Mouse (Mus musculus) neural tube, embryonic 12.5 days (tissue): ENCODE measurements at regions not wholly inside any gene's neighbourhood (a gene's known extent, or its start where the extent isn't known, plus 50 kb on each side); places are given as distances from the start of the nearest gene placed in this dataset.

Source experiments
- ATAC-seq: fragments of 200-750 bp; cut with Nextera tagmentation; 2 replicates; pipeline ENCODE4 v1.8.0; 2017; ENCODE audit warnings: low read depth, mild to moderate bottlenecking, moderate TSS enrichment, moderate library complexity; ENCODE audit not compliant: low FRiP score
- H3K27ac ChIP-seq: fragments of 300-500 bp; sonication (generic); 2 replicates; pipeline ENCODE4 v1.5.1; 2016
- H3K27me3 ChIP-seq: fragments of 300-500 bp; sonication (generic); replicated peaks from 2 replicates; pipeline ENCODE4 v1.6.1; 2016; ENCODE audit warnings: mild to moderate bottlenecking
- H3K36me3 ChIP-seq: fragments of 300-500 bp; sonication (generic); 2 replicates; pipeline ENCODE4 v1.6.1; 2016; ENCODE audit warnings: mild to moderate bottlenecking
- H3K4me1 ChIP-seq: fragments of 300-500 bp; sonication (generic); 2 replicates; pipeline ENCODE4 v1.6.1; 2016
- H3K4me2 ChIP-seq: fragments of 300-500 bp; sonication (generic); replicated peaks from 2 replicates; pipeline ENCODE4 v1.6.1; 2016; ENCODE audit warnings: mild to moderate bottlenecking
- H3K4me3 ChIP-seq: fragments of 300-500 bp; sonication (generic); 2 replicates; pipeline ENCODE4 v1.5.1; 2016
- H3K9ac ChIP-seq: fragments of 300-500 bp; sonication (generic); 2 replicates; pipeline ENCODE4 v1.6.1; 2016; ENCODE audit warnings: mild to moderate bottlenecking
- H3K9me3 ChIP-seq: fragments of 300-500 bp; sonication (generic); 2 replicates; pipeline ENCODE4 v1.6.1; 2016; ENCODE audit warnings: mild to moderate bottlenecking
- WGBS: fragments of 180-500 bp; shearing (Covaris S2); methylation state at CpG from one replicate; pipeline ENCODE4 v1.1.7; 2016; 5-methylcytosine and 5-hydroxymethylcytosine counted together

DNA sequence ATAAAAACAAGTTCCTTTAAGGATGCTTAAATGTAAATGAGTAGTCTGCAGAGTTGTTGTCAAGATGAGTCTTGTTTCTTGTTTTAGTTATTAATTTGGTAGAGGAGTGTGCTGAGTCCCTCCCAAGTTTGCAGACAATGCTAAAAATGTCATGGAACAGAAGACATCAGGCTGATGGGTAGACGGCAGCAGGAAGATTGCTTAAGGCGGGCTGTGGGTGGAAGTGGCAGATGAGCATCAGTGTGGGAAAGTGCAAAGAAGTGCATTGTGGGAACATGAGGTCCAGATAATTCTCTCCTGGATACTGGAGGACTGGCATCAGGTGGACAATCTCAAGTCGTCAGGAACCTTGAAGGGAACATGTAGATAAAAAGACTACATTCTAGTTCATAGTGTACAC is 323.2 kb downstream of the Rnf144a start:
- no peak overlapping the region for H3K4me3 ChIP-seq
- H3K36me3 ChIP-seq = no peaks in the 10 kb centered on the region
- no peak overlapping the region for H3K9ac ChIP-seq
- H3K4me1 ChIP-seq = no peaks in the 10 kb centered on the region
- 93% methylated on average over 3 of the region's 3 CpGs for WGBS
- no peak overlapping the region for H3K4me2 ChIP-seq
- no peaks in the 10 kb centered on the region for H3K27me3 ChIP-seq
- H3K27ac ChIP-seq = no peak overlapping the region
- ATAC-seq = no peak
- H3K9me3 ChIP-seq = no peaks in the 10 kb centered on the region

DNA sequence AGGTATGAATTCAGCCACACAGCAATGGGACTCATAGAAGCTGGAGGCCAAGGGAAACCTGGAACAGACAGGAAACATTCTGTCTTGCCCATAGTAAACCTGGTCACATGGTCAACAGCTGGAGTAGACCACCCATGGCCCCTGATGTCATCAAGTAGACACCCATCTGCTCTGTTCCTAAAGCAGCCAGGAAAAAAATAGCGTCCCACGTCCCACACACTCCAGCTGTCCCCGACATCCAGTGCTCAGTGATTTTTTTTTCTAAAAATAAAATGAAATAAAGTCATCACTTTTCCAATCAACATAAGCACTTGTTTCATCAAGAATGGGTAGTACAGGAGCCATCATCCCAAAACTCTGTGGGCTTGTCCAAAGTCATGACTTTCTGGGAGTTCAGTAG is 326.7 kb downstream of the Rnf144a start:
- Histone ChIP-seq H3K9me3 (no peaks in the 10 kb centered on the region), H3K36me3 (no peaks in the 10 kb centered on the region), H3K4me2 (no peak overlapping the region), H3K9ac (no peak overlapping the region), H3K4me1 (no peaks in the 10 kb centered on the region), H3K27ac (no peak overlapping the region), H3K27me3 (no peaks in the 10 kb centered on the region), H3K4me3 (no peak overlapping the region)
- ATAC-seq = no peak
- WGBS = 94% methylated on average over 3 of the region's 3 CpGs

DNA sequence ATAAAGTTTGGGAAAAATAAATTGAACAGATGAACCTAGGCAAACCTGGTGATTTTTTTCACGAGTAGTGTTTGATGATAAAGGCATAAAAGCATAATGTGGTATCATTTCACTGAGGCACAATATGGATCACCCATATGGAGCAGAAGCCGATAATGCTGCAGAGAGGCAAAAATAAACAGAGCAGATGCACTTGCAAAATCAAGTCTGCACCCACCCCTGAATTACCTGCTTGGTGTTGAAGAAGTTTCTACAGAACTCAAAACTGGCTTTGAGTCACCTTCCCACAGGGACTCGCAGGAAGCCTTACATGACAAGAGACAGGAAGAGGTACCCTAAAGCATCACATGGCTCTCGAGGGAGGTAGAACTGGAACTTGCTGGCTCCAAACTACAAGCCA is 328.1 kb downstream of the Rnf144a start:
- 89% methylated on average over 4 of the region's 4 CpGs for WGBS
- Histone ChIP-seq H3K4me2 (no peak overlapping the region), H3K9me3 (no peaks in the 10 kb centered on the region), H3K27me3 (no peaks in the 10 kb centered on the region), H3K36me3 (no peaks in the 10 kb centered on the region), H3K27ac (no peak overlapping the region), H3K4me1 (no peaks in the 10 kb centered on the region), H3K9ac (no peak overlapping the region), H3K4me3 (no peak overlapping the region)
- no peak for ATAC-seq

DNA sequence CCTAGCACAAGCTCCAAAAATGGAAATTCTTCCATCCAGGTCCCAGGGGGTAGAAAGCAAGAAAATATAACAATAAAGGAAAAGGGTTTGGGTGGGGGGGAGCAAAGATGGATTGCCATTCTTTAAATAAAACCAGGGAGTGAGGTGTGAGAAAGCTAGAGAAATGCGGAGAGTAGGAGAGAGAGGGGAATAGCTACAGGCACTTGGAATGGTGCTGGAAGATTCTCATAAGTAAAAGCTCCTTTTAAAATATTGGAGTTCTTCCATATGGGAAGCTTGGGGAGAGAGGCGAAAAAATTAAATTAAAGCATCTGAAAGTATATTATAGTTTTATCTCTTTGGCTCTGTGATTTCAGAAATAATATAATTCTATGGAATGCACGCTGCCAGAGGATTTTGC is 328.6 kb downstream of the Rnf144a start:
- no peaks in the 10 kb centered on the region for H3K36me3 ChIP-seq
- 87% methylated on average over 3 of the region's 3 CpGs for WGBS
- no peak for ATAC-seq
- H3K27me3 ChIP-seq = no peaks in the 10 kb centered on the region
- no peak overlapping the region for H3K4me3 ChIP-seq
- H3K4me1 ChIP-seq = no peaks in the 10 kb centered on the region
- no peaks in the 10 kb centered on the region for H3K9me3 ChIP-seq
- no peak overlapping the region for H3K27ac ChIP-seq
- no peak overlapping the region for H3K9ac ChIP-seq
- no peak overlapping the region for H3K4me2 ChIP-seq

DNA sequence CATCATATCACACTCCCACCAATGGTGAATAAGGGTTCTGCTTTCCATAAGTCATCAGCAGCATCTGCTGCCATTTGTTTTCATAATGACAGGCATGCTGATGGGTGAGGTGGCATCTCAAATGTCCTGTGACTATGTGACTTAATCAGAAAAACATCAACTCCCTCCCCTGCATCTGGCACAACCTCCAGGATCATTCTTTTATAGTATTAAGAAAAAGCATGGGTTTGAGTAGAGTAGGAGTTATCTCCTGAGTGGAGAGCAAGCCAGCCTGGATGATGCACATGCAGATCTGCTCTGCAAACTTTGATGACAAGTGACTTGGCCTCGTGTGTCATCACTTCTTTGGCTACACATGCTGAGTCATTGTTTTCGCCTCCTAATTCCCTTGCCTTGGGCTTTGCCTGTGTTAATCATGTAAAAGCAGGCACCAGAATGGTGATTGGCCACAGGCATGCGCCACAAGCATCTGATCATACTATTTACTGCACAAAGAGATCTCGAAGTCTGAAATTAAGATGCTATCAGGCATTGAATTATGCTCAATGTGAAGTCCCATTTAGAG is 335.9 kb downstream of the Rnf144a start:
- Histone ChIP-seq H3K36me3 (no peaks in the 10 kb centered on the region), H3K4me2 (no peak overlapping the region), H3K4me1 (no peaks in the 10 kb centered on the region), H3K9me3 (no peaks in the 10 kb centered on the region), H3K4me3 (no peak overlapping the region), H3K27me3 (no peaks in the 10 kb centered on the region), H3K9ac (no peak overlapping the region), H3K27ac (no peak overlapping the region)
- ATAC-seq = no peak
- WGBS = 71% methylated on average over 4 of the region's 4 CpGs

DNA sequence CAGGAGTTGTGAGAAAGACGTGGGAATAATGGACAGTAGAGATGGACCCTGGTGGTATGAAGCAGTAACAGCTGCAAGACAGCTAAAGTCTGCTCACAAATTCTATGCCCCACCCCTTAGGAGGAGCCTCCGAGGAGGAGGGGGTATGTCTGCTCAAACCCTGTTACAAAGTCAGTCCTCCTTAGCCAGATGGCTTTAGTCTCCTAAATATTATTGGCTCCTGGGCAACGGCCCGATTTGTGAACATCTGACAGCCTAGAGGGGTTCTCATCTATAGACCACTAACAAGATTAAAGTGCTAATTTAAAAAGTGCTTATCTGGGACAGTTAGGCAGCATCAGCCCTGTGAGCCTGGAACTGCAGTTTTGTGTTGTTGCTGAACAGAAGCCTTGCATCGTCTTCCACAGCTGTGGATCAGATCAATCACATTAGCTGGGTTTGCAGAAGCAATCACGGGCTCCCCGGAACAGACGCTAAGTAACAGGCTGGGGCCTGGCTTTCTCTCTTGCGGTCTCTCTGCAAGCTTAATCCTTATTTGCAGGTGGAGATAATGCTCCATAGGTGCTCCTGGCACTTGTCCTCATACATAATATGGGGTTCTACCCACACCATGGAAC is 339.3 kb downstream of the Rnf144a start:
- no peaks in the 10 kb centered on the region for H3K36me3 ChIP-seq
- 45% methylated on average over 9 of the region's 9 CpGs for WGBS
- ATAC-seq = no peak
- H3K4me3 ChIP-seq = no peak overlapping the region
- H3K4me2 ChIP-seq = no peak overlapping the region
- H3K9ac ChIP-seq = no peak overlapping the region
- no peaks in the 10 kb centered on the region for H3K4me1 ChIP-seq
- H3K27ac ChIP-seq = no peak overlapping the region
- H3K9me3 ChIP-seq = no peaks in the 10 kb centered on the region
- H3K27me3 ChIP-seq = no peaks in the 10 kb centered on the region; the same call in 1 of the 2 replicates

DNA sequence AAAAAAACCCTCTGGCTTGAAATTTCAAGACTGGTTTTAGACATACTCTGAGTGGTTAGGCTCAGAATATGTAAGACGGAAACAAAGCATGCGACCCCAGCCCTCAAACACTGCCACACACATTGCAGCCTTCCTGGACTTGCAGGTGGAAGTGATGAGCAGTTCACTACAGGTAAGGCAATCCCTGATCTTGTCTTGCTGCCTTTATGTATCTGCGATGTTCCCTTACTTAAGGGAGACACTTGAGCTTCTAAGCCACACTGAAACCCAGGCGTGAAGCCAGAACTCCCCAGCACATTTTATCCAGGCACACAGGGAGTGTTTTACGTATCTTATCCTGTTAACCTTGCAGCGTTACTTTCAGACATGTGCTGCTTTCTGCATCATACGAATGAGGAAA is 342.9 kb downstream of the Rnf144a start:
- Histone ChIP-seq H3K4me2 (no peak overlapping the region), H3K27ac (no peak overlapping the region), H3K4me3 (no peak overlapping the region), H3K27me3 (no peaks in the 10 kb centered on the region; the same call in 1 of the 2 replicates), H3K9me3 (no peaks in the 10 kb centered on the region), H3K4me1 (peaks cover 9% of the 10 kb centered on the region; the same call in 1 of the 2 replicates), H3K36me3 (no peaks in the 10 kb centered on the region), H3K9ac (no peak overlapping the region)
- 90% methylated on average over 7 of the region's 7 CpGs for WGBS
- no peak for ATAC-seq

DNA sequence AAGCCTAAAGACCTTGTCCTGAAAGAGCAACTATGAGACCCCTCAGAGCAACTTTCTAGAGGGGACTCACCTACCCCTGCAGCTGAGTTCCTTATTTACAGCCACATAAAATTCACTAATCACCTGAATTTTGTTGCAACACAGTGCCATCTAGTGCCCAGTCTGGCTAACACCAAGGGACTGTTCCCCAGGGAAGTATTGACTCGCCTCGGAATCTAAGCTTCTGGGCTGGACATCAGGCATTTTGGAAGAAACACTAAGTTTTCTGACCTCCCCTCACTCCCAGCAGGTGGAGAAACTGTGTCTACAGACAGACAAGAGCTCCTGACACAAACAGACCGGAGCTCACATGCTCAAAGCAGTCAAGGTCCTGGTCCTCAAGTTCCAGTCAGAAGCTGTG is 343.4 kb downstream of the Rnf144a start:
- H3K9me3 ChIP-seq = no peaks in the 10 kb centered on the region
- peak; percentile 33; the same call in 1 of the 2 replicates for ATAC-seq
- H3K27me3 ChIP-seq = no peaks in the 10 kb centered on the region; the same call in 1 of the 2 replicates
- no peaks in the 10 kb centered on the region for H3K36me3 ChIP-seq
- H3K4me1 ChIP-seq = peaks cover 9% of the 10 kb centered on the region; the same call in 1 of the 2 replicates
- H3K27ac ChIP-seq = no peak overlapping the region
- H3K4me2 ChIP-seq = no peak overlapping the region
- H3K9ac ChIP-seq = no peak overlapping the region
- WGBS = 10% methylated on average over 3 of the region's 3 CpGs
- no peak overlapping the region for H3K4me3 ChIP-seq

DNA sequence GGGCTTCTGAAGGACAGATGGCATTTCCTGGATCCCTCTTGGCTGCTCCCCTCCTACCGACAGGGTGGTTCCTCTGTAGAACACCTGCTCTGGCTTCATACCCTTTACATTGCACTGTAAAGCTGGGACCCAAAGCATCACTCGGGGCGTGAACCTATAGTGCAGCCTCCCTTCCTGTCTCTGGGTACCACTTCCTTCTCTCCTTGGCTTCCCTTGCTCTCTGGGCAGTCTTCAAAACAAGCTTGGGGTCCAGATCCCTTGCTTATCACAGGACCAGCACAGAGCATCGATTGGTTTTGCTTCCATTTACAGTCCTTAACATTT is 346.4 kb downstream of the Rnf144a start:
- H3K4me3 ChIP-seq = no peak overlapping the region
- no peaks in the 10 kb centered on the region for H3K9me3 ChIP-seq
- no peak overlapping the region for H3K27ac ChIP-seq
- no peak overlapping the region for H3K9ac ChIP-seq
- H3K4me2 ChIP-seq = peak overlapping the region; percentile 56
- H3K27me3 ChIP-seq = no peaks in the 10 kb centered on the region; the same call in 1 of the 2 replicates
- no peaks in the 10 kb centered on the region for H3K36me3 ChIP-seq
- peaks cover 9% of the 10 kb centered on the region; the same call in 1 of the 2 replicates for H3K4me1 ChIP-seq
- WGBS = 37% methylated on average over 4 of the region's 4 CpGs
- no peak for ATAC-seq

DNA sequence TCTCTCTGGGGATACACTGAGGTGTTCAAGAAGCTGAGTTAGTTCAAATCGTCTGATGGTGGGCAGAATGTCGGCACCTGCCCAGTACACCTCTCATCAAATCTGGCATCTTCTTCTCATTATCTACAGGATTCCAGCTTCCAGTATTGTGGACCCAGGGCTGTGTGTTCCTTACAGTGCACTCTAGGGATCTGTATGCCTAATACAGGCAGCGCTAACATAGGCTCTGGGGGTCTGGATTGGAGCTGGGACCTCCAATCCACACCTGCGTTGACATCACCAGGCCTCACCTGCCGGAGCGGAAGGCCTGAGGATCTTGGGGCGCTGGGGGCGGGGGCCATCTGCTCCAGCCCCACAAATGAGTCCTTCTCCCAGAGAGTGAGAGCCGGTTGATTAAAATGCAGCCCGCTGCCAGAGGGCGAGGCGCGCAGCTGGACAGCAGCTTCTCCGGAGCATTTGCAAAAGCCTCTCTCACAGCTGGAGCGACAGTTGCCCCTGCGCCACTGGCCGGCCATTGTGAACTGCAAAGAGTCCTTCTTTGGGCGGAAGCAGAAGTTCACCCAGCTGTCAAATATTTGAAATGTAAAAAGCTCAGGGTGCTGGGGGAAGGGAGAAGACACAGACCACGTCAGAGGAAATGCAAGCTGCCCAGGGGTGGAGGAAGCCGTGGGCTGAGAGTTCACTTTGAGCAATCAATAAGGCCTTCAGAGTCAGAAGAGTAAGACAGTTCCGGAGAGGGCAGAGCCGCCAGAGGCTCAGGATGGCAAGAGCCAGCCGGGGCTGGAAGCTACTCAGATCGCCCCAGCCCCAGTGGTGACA is 347.0 kb downstream of the Rnf144a start:
- H3K4me2 ChIP-seq = peak overlapping the region; percentile 56
- peaks cover 9% of the 10 kb centered on the region; the same call in 1 of the 2 replicates for H3K4me1 ChIP-seq
- 8% methylated on average over 24 of the region's 24 CpGs for WGBS
- H3K27me3 ChIP-seq = no peaks in the 10 kb centered on the region; the same call in 1 of the 2 replicates
- no peak overlapping the region for H3K9ac ChIP-seq
- H3K27ac ChIP-seq = no peak overlapping the region
- no peaks in the 10 kb centered on the region for H3K36me3 ChIP-seq
- 0 out of 2 replicates have a peak overlapping the region, but pooled peaks have one; percentile 3 for H3K4me3 ChIP-seq
- no peak for ATAC-seq
- no peaks in the 10 kb centered on the region for H3K9me3 ChIP-seq

DNA sequence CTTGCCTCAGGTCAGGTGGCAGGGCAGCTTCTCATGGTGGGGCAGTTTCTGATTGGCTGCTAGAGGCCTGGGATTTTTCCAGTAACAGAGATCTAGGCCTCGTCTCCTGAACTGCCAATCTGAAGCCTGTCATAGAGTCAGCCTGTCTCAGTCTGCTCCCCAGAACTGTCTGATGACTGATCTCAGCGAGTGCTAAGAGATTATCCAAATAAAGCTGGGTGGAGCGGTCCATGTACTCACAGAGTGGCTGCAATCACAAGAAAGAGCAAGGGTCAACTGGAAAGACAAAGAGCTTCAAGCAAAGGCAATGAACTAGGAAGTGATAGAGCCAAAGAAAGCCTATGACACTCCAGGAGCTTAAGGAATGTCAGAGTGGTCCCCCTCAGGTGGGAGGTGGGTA is 354.7 kb downstream of the Rnf144a start:
- no peak overlapping the region for H3K4me3 ChIP-seq
- H3K4me1 ChIP-seq = no peaks in the 10 kb centered on the region
- no peak overlapping the region for H3K27ac ChIP-seq
- H3K27me3 ChIP-seq = no peaks in the 10 kb centered on the region
- no peaks in the 10 kb centered on the region for H3K9me3 ChIP-seq
- 64% methylated on average over 3 of the region's 3 CpGs for WGBS
- no peak overlapping the region for H3K9ac ChIP-seq
- ATAC-seq = no peak
- no peak overlapping the region for H3K4me2 ChIP-seq
- no peaks in the 10 kb centered on the region for H3K36me3 ChIP-seq

DNA sequence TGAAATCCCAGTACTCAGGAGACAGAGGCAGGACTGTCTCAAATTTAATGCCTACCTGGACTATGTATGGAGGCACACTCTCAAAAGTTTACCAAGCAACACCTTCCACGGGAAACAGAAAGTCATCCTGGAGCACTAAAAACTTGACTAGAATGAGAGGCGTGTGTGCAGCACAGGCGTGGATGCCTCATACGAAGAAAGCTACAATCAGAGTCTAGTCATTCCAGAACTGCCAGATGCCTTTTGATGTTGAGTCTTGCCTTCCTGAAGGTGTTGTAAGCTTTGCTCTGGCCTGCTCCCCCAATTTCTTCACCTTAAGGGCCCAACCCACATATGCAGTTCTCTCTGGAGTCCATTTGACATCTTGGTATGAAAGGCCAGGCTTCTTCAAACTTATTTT is 356.0 kb downstream of the Rnf144a start:
- H3K4me2 ChIP-seq = no peak overlapping the region
- H3K4me1 ChIP-seq = no peaks in the 10 kb centered on the region
- H3K27me3 ChIP-seq = no peaks in the 10 kb centered on the region
- no peaks in the 10 kb centered on the region for H3K9me3 ChIP-seq
- 92% methylated on average over 4 of the region's 4 CpGs for WGBS
- H3K4me3 ChIP-seq = no peak overlapping the region
- H3K9ac ChIP-seq = no peak overlapping the region
- no peak for ATAC-seq
- H3K36me3 ChIP-seq = no peaks in the 10 kb centered on the region
- H3K27ac ChIP-seq = no peak overlapping the region
